Mouse (Mus musculus) midbrain, embryonic 14.5 days (tissue): ENCODE data around the gene Ndufc2. TPM values are rescaled to one million over a fixed set of nuclear protein-coding genes. Genes with fewer than 3 reads are reported as not detected.

Experiments used
- ATAC-seq: fragments of 200-750 bp; cut with Nextera tagmentation; 2 replicates; pipeline ENCODE4 v1.8.0; 2017; ENCODE audit warnings: moderate number of reproducible peaks, moderate library complexity; ENCODE audit not compliant: low FRiP score, low TSS enrichment
- DNase-seq: peaks from one replicate; pipeline ENCODE4 v3.0.0-alpha.2; 2015
- H3K27ac ChIP-seq: fragments of 300-500 bp; sonication (generic); replicated peaks from 2 replicates; pipeline ENCODE4 v1.5.1; 2014; ENCODE audit warnings: mild to moderate bottlenecking, low read depth, low read length, moderate library complexity
- H3K27me3 ChIP-seq: fragments of 300-500 bp; sonication (generic); 2 replicates; pipeline ENCODE4 v1.6.1; 2014; ENCODE audit warnings: low read length, control low read depth, mixed read lengths; ENCODE audit not compliant: control insufficient read depth, insufficient read depth
- H3K36me3 ChIP-seq: fragments of 300-500 bp; sonication (generic); 2 replicates; pipeline ENCODE4 v1.6.1; 2014; ENCODE audit warnings: low read length, control low read depth; ENCODE audit not compliant: control insufficient read depth, insufficient read depth
- H3K4me1 ChIP-seq: fragments of 300-500 bp; sonication (generic); 2 replicates; pipeline ENCODE4 v1.6.1; 2014; ENCODE audit warnings: mild to moderate bottlenecking, antibody characterized with exemption, low read length, control low read depth; ENCODE audit not compliant: control insufficient read depth, insufficient read depth
- H3K4me2 ChIP-seq: fragments of 300-500 bp; sonication (generic); 2 replicates; pipeline ENCODE4 v1.6.1; 2014; ENCODE audit warnings: mild to moderate bottlenecking, low read length, moderate library complexity
- H3K4me3 ChIP-seq: fragments of 300-500 bp; sonication (generic); replicated peaks from 2 replicates; pipeline ENCODE4 v1.5.1; 2014; ENCODE audit warnings: low read depth, low read length
- H3K9ac ChIP-seq: fragments of 300-500 bp; sonication (generic); replicated peaks from 2 replicates; pipeline ENCODE4 v1.6.1; 2014; ENCODE audit warnings: mild to moderate bottlenecking, low read length, moderate library complexity
- H3K9me3 ChIP-seq: fragments of 300-500 bp; sonication (generic); 2 replicates; pipeline ENCODE4 v1.6.1; 2016; ENCODE audit warnings: low read length, control low read depth, mixed read lengths; ENCODE audit not compliant: control insufficient read depth
- WGBS: fragments of 180-500 bp; shearing (Covaris S2); extraction: QIAGEN DNeasy Blood & Tissue Kit; methylation state at CpG from one replicate; pipeline ENCODE4 v1.1.7; 2014; 5-methylcytosine and 5-hydroxymethylcytosine counted together
- polyA plus RNA-seq: library from polyadenylated mRNA; unstranded; fragments of >200 nt; fragmentation: Nextera tagmentation; extraction: Ambion mirVana; gene quantifications from 2 replicates; pipeline ENCODE4 v1.2.1, GENCODE M21; 2014

Ndufc2 gene
- polyA plus RNA-seq, 1 experiment from 2014 or later = 450 TPM

DNA sequence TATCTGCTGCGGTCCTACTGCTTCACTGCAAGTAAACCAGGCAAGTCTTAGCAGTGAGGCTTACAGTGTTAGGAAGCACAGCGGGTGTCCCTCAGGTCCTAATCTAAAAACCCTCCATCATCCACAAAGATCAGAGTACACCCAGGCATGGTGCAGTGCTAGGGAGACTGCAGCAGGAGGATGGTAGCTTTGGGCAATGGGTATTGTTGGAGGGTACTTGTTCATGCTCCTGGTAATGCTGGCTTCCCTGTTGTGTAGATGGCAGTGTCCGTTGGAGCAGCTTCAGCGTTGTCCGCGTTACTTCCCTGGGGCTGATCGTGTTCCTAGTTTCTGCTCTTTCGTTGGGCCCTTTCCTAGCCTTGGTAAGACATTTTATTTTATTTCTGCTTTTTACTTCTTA, 17.1 kb upstream of the Ndufc2 start:
- DNase-seq (no peak), ATAC-seq (no peak)
- H3K9me3 ChIP-seq = no peaks in the 10 kb centered on the region
- H3K27me3 ChIP-seq = no peaks in the 10 kb centered on the region
- H3K4me3 ChIP-seq = no peak overlapping the region
- peaks cover 83% of the 10 kb centered on the region for H3K36me3 ChIP-seq
- no peaks in the 10 kb centered on the region for H3K4me1 ChIP-seq
- no peak overlapping the region for H3K27ac ChIP-seq
- no peak overlapping the region for H3K4me2 ChIP-seq
- 96% methylated on average over 8 of the region's 8 CpGs for WGBS
- no peak overlapping the region for H3K9ac ChIP-seq

- WGBS = 91% methylated on average over 10 of the region's 10 CpGs
- no peaks in the 10 kb centered on the region for H3K4me1 ChIP-seq
- H3K27ac ChIP-seq = no peak overlapping the region
- no peaks in the 10 kb centered on the region for H3K27me3 ChIP-seq
- H3K4me3 ChIP-seq = no peak overlapping the region
- no peak overlapping the region for H3K9ac ChIP-seq
- no peak overlapping the region for H3K4me2 ChIP-seq
- ATAC-seq (no peak), DNase-seq (no peak)
- no peaks in the 10 kb centered on the region for H3K9me3 ChIP-seq
- peaks cover 83% of the 10 kb centered on the region for H3K36me3 ChIP-seq
Measured at GRCm38 (mm10) chr7:97383496-97384132, 16.2 kb upstream of the Ndufc2 start.

- Histone ChIP-seq H3K9ac (no peak overlapping the region), H3K36me3 (peaks cover 71% of the 10 kb centered on the region), H3K4me1 (no peaks in the 10 kb centered on the region), H3K4me2 (no peak overlapping the region), H3K27me3 (no peaks in the 10 kb centered on the region), H3K27ac (no peak overlapping the region), H3K4me3 (no peak overlapping the region), H3K9me3 (no peaks in the 10 kb centered on the region)
- no peak for DNase-seq
- WGBS = 93% methylated on average over 7 of the region's 7 CpGs
- no peak for ATAC-seq
Measured at GRCm38 (mm10) chr7:97386106-97386805, 13.5 kb upstream of the Ndufc2 start.

DNA sequence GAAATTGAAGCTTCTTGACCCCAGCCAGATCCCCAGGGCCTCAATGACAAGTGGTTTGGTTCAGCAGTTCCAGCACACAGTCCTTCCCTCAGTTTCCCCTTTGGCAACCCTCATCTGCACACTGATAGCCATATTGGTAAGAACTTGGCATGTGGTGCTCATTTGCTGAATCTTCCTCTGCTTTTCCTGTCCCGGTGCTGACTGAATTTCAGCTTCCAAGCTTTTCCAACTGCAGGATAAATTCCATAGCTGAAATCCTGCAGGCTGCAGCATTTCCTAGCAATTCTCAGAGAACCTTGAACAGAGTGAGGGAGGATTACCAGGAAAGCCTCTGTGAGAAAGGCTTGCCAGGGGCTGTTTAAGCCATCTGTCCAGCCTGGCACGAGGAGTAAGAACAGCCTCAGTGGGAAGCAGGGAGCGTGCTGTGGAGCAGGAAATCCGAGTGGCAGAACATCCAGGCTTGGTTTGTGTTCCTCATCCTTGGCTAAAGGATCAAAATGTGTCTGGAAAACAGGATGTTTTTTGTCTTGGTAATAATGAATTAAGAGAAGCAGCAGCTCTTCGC, 12.9 kb upstream of the Ndufc2 start:
- Histone ChIP-seq H3K4me2 (no peak overlapping the region), H3K9me3 (no peaks in the 10 kb centered on the region)
- no peak for ATAC-seq

DNA sequence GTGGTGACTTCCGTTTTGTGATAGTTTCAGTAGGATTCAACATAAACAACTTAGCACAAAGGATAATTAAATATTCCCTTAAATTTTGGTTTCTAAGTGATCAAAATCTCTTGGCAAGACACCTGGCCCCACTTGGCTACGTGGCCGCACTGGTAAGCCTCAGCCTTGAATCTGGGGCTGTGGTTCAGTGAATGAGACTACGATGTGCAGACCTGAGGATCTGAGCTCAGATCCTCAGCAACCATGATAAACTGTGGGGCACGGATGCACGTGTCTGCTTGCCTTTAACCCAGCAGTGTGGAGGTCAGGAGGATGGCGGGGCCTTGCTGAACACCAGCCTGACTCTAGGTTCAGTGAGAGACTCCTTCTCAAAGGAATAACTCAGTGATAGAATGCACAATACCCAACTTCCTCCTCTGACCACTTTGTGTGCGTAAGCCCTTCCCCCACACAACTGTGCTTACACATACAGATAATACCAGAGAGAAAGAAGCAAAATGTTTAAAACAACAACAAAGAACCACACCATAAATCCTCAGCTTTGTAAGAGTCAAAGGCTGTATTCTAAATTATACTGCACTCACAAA, 12.1 kb upstream of the Ndufc2 start:
- no peak overlapping the region for H3K4me3 ChIP-seq
- peaks cover 71% of the 10 kb centered on the region for H3K36me3 ChIP-seq
- no peak overlapping the region for H3K9ac ChIP-seq
- H3K27ac ChIP-seq = no peak overlapping the region
- no peak overlapping the region for H3K4me2 ChIP-seq
- H3K9me3 ChIP-seq = no peaks in the 10 kb centered on the region
- no peak for DNase-seq
- no peak for ATAC-seq
- no peaks in the 10 kb centered on the region for H3K4me1 ChIP-seq
- 95% methylated on average over 8 of the region's 8 CpGs for WGBS
- no peaks in the 10 kb centered on the region for H3K27me3 ChIP-seq

More for the DNA sequence above, 12.9 kb upstream of the Ndufc2 start:
- whole genome bisulfite sequencing = 89% methylated on average over 5 of the region's 5 CpGs
- Histone ChIP-seq H3K4me1 (no peaks in the 10 kb centered on the region), H3K27ac (no peak overlapping the region), H3K9ac (no peak overlapping the region), H3K4me3 (no peak overlapping the region), H3K27me3 (no peaks in the 10 kb centered on the region), H3K36me3 (peaks cover 72% of the 10 kb centered on the region)
- DNase-seq = peak; percentile 24

- peaks cover 64% of the 10 kb centered on the region for H3K36me3 ChIP-seq
- DNase-seq = no peak
- 96% methylated on average over 4 of the region's 4 CpGs for WGBS
Measured at GRCm38 (mm10) chr7:97388541-97388940, 11.3 kb upstream of the Ndufc2 start.

DNA sequence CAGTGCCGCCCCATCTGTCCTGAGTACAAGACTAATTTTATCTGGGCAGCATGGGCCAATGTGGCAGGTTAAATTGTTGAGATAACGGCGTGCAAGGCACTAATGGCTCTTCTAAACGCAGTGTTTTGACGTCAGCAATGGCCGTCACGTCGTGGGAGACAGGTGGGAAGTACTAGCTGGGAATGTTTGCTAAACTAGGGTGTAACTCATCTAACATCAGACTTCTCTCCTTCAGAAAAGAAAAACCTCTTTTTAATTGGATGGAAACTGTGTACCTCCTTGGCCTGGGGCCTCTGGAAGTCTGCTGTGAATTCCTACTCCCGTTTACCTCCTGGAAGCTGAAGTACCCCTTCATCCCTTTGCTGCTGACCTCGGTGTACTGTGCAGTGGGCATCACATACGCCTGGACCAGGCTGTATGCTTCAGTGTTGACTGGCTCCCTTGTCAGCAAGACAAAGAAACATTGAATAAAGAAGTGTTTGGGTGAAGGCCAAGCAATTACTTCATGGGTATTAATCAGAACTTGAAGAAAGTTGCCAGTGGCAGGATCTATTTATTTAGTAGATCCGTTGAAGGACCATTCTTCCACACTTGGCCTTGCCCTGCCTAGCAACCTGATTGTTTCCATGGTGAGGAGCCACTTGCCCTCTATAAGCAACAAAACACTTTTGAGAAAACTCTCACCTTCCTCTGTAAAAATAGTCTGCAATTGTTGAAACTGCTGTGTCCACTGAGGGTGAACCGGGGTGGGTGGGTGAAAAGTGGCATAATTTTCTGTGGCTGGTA, 8.3 kb upstream of the Ndufc2 start:
- no peaks in the 10 kb centered on the region for H3K4me1 ChIP-seq
- 0 out of 2 replicates have a peak, but pooled peaks have one; percentile 60 for ATAC-seq
- DNase-seq = peak; percentile 67
- no peaks in the 10 kb centered on the region for H3K27me3 ChIP-seq
- H3K9ac ChIP-seq = no peak overlapping the region
- H3K4me3 ChIP-seq = no peak overlapping the region
- no peak overlapping the region for H3K4me2 ChIP-seq
- H3K27ac ChIP-seq = no peak overlapping the region
- H3K36me3 ChIP-seq = peaks cover 37% of the 10 kb centered on the region
- no peaks in the 10 kb centered on the region for H3K9me3 ChIP-seq
- 75% methylated on average over 13 of the region's 13 CpGs for WGBS

More at GRCm38 (mm10) chr7:97388541-97388940, 11.3 kb upstream of the Ndufc2 start:
- Histone ChIP-seq H3K27me3 (no peaks in the 10 kb centered on the region), H3K4me3 (no peak overlapping the region), H3K27ac (no peak overlapping the region), H3K9ac (no peak overlapping the region), H3K9me3 (no peaks in the 10 kb centered on the region), H3K4me1 (no peaks in the 10 kb centered on the region), H3K4me2 (no peak overlapping the region)
- no peak for ATAC-seq

DNA sequence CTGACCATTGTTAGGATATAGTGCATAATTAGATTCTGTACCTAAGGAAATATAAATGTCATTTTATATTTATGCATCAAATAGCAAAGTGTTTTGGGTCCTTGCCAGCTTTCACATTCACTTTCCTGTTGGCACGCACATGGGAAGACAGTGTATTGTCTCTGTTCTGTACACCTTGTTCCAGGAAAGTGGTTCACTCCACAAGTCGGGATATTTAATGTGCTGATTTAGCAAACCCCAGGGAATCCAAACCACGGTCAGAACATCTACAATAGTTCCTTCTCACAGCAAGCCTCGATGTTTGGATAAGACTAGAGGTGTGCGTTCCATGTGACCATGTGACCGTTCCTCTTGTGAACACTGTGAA, 7.7 kb upstream of the Ndufc2 start:
- Histone ChIP-seq H3K4me3 (no peak overlapping the region), H3K4me2 (no peak overlapping the region), H3K27ac (no peak overlapping the region), H3K4me1 (no peaks in the 10 kb centered on the region), H3K9me3 (no peaks in the 10 kb centered on the region), H3K36me3 (peaks cover 32% of the 10 kb centered on the region), H3K27me3 (no peaks in the 10 kb centered on the region), H3K9ac (no peak overlapping the region)
- WGBS = 81% methylated on average over 6 of the region's 6 CpGs
- ATAC-seq (no peak; the same call in 1 of the 2 replicates), DNase-seq (peak; percentile 15)
